Mouse (Mus musculus) lung, embryonic 15.5 days (tissue): ENCODE results near the gene Nbl1. TPM values are rescaled to one million over a fixed set of nuclear protein-coding genes. Genes with fewer than 3 reads are reported as not detected.

Source experiments
- ATAC-seq: fragments of 200-750 bp; cut with Nextera tagmentation; 2 replicates; pipeline ENCODE4 v1.8.0; 2017; ENCODE audit warnings: moderate number of reproducible peaks, borderline replicate concordance; ENCODE audit not compliant: low FRiP score, low TSS enrichment; ENCODE audit errors: extremely low read depth
- H3K27ac ChIP-seq: fragments of 300-500 bp; sonication (generic); 2 replicates; pipeline ENCODE4 v1.5.1; 2015; ENCODE audit warnings: moderate library complexity, mild to moderate bottlenecking, inconsistent platforms
- H3K27me3 ChIP-seq: fragments of 300-500 bp; sonication (generic); 2 replicates; pipeline ENCODE4 v1.6.1; 2015; ENCODE audit warnings: inconsistent platforms
- H3K36me3 ChIP-seq: fragments of 300-500 bp; sonication (generic); 2 replicates; pipeline ENCODE4 v1.6.1; 2015; ENCODE audit warnings: inconsistent platforms
- H3K4me1 ChIP-seq: fragments of 300-500 bp; sonication (generic); 2 replicates; pipeline ENCODE4 v1.6.1; 2015; ENCODE audit warnings: inconsistent platforms
- H3K4me2 ChIP-seq: fragments of 300-500 bp; sonication (generic); 2 replicates; pipeline ENCODE4 v1.6.1; 2015; ENCODE audit warnings: inconsistent platforms, mild to moderate bottlenecking, moderate library complexity
- H3K4me3 ChIP-seq: fragments of 300-500 bp; sonication (generic); 2 replicates; pipeline ENCODE4 v1.5.1; 2015; ENCODE audit warnings: mild to moderate bottlenecking, inconsistent platforms
- H3K9ac ChIP-seq: fragments of 300-500 bp; sonication (generic); 2 replicates; pipeline ENCODE4 v1.6.1; 2015; ENCODE audit warnings: inconsistent platforms
- H3K9me3 ChIP-seq: fragments of 300-500 bp; sonication (generic); 2 replicates; pipeline ENCODE4 v1.6.1; 2016; ENCODE audit warnings: inconsistent platforms
- WGBS: fragments of 180-500 bp; shearing (Covaris S2); methylation state at CpG from one replicate; pipeline ENCODE4 v1.1.7; 2015; 5-methylcytosine and 5-hydroxymethylcytosine counted together
- polyA plus RNA-seq: library from polyadenylated mRNA; unstranded; fragments of >200 nt; fragmentation: Nextera tagmentation; extraction: Ambion mirVana; gene quantifications from 2 replicates; pipeline ENCODE4 v1.2.1, GENCODE M21; 2015

Nbl1 gene
- polyA plus RNA-seq, 1 experiment from 2014 or later: 61.4 TPM

DNA sequence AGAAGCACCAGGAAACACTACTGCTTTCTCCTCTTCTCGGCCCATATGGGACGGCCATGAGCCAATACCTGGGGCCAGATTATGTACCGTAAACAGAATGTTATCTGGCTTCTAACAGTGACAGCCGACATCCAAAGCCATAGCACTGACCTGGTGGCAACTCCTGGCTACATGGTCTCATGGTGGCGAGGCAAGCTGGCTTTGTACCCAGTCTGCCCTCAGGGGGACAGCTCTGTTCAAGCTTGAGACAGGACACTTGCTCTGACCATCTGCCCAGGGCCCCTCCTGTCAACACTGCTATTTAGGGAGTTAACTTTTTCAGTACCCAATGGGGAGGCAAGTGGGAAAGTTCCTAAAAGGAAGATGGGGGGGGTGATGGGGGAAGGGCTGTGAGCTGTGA is 35.5 kb downstream of the Nbl1 start:
- 59% methylated on average over 5 of the region's 5 CpGs for WGBS
- ATAC-seq: no peak

DNA sequence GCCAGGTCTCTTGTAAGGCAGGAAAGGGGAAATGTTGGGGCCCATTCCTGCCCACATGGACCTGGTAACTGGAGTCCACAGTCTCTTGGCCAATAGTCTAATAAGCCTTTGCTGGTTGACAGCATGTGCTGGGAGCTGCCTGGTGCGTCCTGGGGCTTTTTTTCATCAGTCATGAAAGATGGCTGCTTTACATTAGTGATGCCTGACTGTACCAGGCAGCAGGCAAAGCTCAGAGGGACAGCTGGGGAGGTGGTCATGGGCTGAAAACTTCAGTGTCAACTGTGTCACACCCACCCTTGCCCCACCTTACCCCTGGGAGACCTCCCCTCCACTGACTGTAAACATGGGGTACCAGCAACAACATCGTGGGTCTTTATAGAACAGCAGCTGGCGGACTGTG is 37.0 kb downstream of the Nbl1 start:
- Histone ChIP-seq H3K9me3 (no peaks in the 10 kb centered on the region), H3K4me2 (no peak overlapping the region), H3K36me3 (no peaks in the 10 kb centered on the region), H3K27me3 (no peaks in the 10 kb centered on the region), H3K4me1 (no peaks in the 10 kb centered on the region), H3K9ac (no peak overlapping the region), H3K27ac (no peak overlapping the region), H3K4me3 (no peak overlapping the region)
- ATAC-seq: no peak
- 66% methylated on average over 3 of the region's 3 CpGs for WGBS

More for the DNA sequence above, 35.5 kb downstream of the Nbl1 start:
- H3K9ac ChIP-seq: no peak overlapping the region
- no peaks in the 10 kb centered on the region for H3K36me3 ChIP-seq
- no peak overlapping the region for H3K4me2 ChIP-seq
- H3K27ac ChIP-seq: no peak overlapping the region
- no peak overlapping the region for H3K4me3 ChIP-seq
- no peaks in the 10 kb centered on the region for H3K4me1 ChIP-seq
- H3K9me3 ChIP-seq: no peaks in the 10 kb centered on the region
- H3K27me3 ChIP-seq: no peaks in the 10 kb centered on the region

DNA sequence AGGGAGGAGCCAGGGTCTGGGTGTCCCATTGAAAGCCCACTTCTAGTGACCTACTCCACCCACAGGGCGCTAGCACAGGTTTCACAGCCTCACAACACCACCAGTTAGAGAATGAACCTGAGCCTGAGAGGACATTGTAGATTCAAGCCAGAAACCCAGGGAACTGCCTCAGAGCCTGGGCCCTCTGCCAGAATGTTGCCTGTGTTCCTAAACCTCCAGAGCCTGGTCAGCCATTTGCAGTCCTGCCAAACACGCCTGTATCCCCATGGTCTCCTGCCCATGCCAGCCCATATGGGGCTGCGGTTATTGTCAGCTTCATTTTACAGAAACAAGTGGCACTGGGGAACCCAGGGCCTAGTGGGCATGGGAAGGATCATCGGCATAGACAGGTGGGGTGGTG is 37.5 kb downstream of the Nbl1 start:
- H3K4me1 ChIP-seq: no peaks in the 10 kb centered on the region
- H3K27ac ChIP-seq: no peak overlapping the region
- H3K9me3 ChIP-seq: no peaks in the 10 kb centered on the region
- H3K4me3 ChIP-seq: no peak overlapping the region
- no peaks in the 10 kb centered on the region for H3K27me3 ChIP-seq
- H3K9ac ChIP-seq: no peak overlapping the region
- no peak overlapping the region for H3K4me2 ChIP-seq
- no peak for ATAC-seq
- WGBS: 74% methylated on average over 4 of the region's 4 CpGs
- H3K36me3 ChIP-seq: no peaks in the 10 kb centered on the region

DNA sequence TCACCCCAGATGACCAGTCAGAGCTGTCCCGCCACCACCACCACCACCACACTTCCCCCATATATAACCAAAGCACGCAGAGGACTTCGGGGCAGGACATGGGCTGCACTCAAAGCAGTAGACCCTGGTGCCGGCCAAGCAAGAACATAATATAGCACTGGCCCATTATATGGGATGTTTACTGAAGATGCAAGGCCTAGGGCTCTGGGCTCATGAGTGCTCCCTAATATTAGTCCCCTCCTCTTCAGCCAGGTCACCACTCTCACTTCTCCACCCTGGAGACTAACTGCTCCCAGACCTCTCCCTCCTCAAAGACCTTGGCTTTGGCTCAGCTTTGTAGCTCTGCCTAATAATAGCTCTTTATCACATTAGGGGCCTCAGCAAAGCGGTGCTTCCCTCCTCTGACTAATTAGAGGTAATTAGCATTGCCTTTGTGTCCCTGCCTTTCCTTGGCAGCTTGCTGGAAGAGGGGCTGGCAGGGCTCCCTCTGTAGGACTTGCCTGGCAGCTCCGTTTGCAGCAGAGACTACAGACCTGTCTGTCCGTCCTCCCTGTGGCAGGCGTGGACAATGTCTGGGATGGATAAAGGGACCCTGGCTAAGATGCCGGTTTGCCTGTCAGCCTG is 38.4 kb downstream of the Nbl1 start:
- H3K4me2 ChIP-seq: no peak overlapping the region

GRCm38 (mm10) chr4:139053391-139053790 is 39.4 kb downstream of the Nbl1 start:
- Histone ChIP-seq H3K36me3 (no peaks in the 10 kb centered on the region), H3K4me3 (no peak overlapping the region), H3K9ac (no peak overlapping the region), H3K4me1 (no peaks in the 10 kb centered on the region), H3K27ac (no peak overlapping the region), H3K4me2 (no peak overlapping the region), H3K27me3 (no peaks in the 10 kb centered on the region), H3K9me3 (no peaks in the 10 kb centered on the region)
- no peak for ATAC-seq
- 35% methylated on average over 5 of the region's 5 CpGs for WGBS

More for the DNA sequence above, 38.4 kb downstream of the Nbl1 start:
- H3K4me1 ChIP-seq: no peaks in the 10 kb centered on the region
- no peaks in the 10 kb centered on the region for H3K36me3 ChIP-seq
- no peak overlapping the region for H3K4me3 ChIP-seq
- H3K9ac ChIP-seq: no peak overlapping the region
- no peak for ATAC-seq
- H3K27me3 ChIP-seq: no peaks in the 10 kb centered on the region
- H3K27ac ChIP-seq: no peak overlapping the region
- no peaks in the 10 kb centered on the region for H3K9me3 ChIP-seq
- WGBS: 49% methylated on average over 9 of the region's 9 CpGs

DNA sequence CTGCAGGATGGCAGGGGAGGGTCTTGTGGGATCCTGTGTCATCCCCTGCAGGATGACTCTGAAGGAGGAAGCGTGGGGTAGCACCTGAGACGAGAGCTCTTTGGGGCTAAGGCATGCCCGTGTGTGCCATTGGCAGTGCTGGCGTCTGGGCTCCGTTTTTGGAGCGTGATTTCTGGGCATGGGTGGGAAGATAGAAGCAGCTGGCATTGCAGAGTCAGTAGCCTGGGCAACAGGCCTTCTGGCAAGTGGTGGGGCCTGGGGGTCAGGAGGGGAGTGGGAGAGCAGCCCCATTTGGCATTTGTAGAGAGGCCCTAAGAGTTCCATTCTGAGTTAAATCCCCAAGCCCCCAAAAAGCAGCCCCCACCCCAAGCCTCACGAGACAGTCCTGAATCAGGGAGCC is 40.0 kb downstream of the Nbl1 start:
- 79% methylated on average over 7 of the region's 7 CpGs for WGBS
- H3K4me1 ChIP-seq: no peaks in the 10 kb centered on the region
- no peak overlapping the region for H3K27ac ChIP-seq
- ATAC-seq: no peak
- no peak overlapping the region for H3K9ac ChIP-seq
- H3K27me3 ChIP-seq: no peaks in the 10 kb centered on the region
- H3K4me2 ChIP-seq: no peak overlapping the region
- H3K9me3 ChIP-seq: no peaks in the 10 kb centered on the region
- no peak overlapping the region for H3K4me3 ChIP-seq
- H3K36me3 ChIP-seq: no peaks in the 10 kb centered on the region

DNA sequence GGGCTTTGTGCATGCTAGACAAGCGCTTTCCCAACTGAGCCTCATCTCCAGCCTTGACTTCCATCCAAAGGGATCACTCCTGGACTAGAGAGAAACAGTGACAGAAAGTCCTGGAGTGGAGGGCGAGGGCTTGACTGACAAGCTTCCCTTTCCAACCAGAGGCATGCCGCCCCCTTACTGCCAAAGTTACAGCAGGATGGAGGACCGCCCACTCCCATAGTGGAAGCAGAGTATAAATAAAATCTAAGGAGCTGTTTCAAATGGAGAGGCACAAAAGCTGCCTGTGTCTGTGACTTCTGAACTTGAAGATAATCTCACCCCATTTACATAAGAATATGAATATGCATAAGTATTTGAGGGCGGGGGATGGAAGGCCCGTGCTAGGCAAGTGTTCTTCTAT is 44.3 kb downstream of the Nbl1 start:
- Histone ChIP-seq H3K27ac (no peak overlapping the region), H3K4me3 (no peak overlapping the region), H3K9me3 (no peaks in the 10 kb centered on the region), H3K27me3 (no peaks in the 10 kb centered on the region), H3K4me2 (no peak overlapping the region), H3K4me1 (no peaks in the 10 kb centered on the region), H3K9ac (no peak overlapping the region), H3K36me3 (no peaks in the 10 kb centered on the region)
- WGBS: 67% methylated on average over 6 of the region's 6 CpGs
- ATAC-seq: no peak

DNA sequence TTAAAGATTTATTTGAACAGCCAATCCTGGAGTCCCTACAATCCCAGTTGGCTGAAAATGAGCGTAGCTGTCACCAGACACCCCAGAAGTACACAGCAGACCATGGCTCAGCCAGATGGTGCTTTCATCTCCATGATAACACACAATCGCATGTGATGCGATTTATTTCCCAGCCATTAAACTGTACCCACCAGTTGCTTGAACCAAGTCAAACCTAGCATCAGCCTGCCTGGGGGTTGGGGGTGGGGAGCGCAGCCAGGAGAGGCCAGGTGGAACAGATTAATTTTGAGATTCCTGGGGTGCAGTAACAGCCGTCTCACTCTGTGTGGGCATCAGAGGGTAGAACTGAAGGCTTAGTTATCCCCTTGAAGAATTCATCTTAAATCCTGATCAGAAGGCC is 46.4 kb downstream of the Nbl1 start:
- H3K27ac ChIP-seq: no peak overlapping the region
- no peaks in the 10 kb centered on the region for H3K9me3 ChIP-seq
- no peak overlapping the region for H3K4me3 ChIP-seq
- 62% methylated on average over 5 of the region's 5 CpGs for WGBS
- H3K4me1 ChIP-seq: no peaks in the 10 kb centered on the region
- H3K36me3 ChIP-seq: no peaks in the 10 kb centered on the region
- H3K4me2 ChIP-seq: no peak overlapping the region
- H3K27me3 ChIP-seq: no peaks in the 10 kb centered on the region
- no peak for ATAC-seq
- no peak overlapping the region for H3K9ac ChIP-seq

GRCm38 (mm10) chr4:139044566-139044965 is 48.2 kb downstream of the Nbl1 start:
- Histone ChIP-seq H3K4me2 (no peak overlapping the region), H3K4me3 (no peak overlapping the region), H3K36me3 (no peaks in the 10 kb centered on the region), H3K9ac (no peak overlapping the region), H3K27ac (no peak overlapping the region), H3K27me3 (peaks cover 4% of the 10 kb centered on the region; the same call in 1 of the 2 replicates), H3K4me1 (no peaks in the 10 kb centered on the region), H3K9me3 (no peaks in the 10 kb centered on the region)
- ATAC-seq: no peak
- 81% methylated on average over 5 of the region's 5 CpGs for WGBS

DNA sequence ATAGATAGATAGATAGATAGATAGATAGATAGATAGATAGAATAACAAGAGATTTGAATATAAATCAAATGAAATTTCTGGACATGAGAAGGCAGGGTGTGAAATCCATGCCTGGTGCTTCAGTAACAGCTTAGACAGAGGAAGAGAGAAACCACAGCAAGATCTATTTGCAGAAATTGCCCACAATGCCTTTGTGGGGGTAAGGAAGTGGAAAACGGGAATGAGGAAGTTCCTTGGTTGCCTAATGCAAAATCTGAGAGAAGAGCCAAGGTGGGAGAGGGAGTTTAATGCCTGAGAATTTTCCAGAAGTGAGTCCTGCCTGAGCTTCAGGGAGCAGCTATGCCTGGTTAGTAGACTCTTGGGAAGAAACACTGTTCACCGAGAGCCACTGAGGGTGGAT is 49.2 kb downstream of the Nbl1 start:
- no peak for ATAC-seq
- Histone ChIP-seq H3K27ac (no peak overlapping the region), H3K27me3 (peaks cover 7% of the 10 kb centered on the region; the same call in 1 of the 2 replicates), H3K9me3 (no peaks in the 10 kb centered on the region), H3K36me3 (no peaks in the 10 kb centered on the region), H3K4me2 (no peak overlapping the region), H3K4me3 (no peak overlapping the region), H3K4me1 (peaks cover 2% of the 10 kb centered on the region; the same call in 1 of the 2 replicates), H3K9ac (no peak overlapping the region)
- WGBS: 72% methylated on average over 2 of the region's 2 CpGs

DNA sequence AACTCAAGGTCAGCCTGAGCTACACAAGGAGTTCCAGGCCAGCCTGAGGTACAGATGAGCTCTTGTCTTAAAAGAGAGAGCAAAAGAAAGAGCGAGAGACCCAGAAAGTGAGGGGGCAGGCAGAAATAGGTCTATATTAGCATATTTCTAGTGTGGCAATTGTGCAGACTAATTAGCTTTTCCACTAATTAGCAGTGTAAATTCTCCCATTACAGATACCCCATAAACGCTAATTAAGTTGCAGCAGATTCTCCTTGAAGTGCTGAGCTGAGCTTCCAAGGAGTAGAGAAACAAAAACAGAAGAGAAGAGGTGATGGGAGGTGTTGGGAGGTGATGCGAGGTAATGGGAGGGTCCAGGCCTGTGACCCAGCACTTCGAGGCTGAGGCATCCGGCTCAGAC is 50.2 kb downstream of the Nbl1 start:
- H3K4me1 ChIP-seq: peaks cover 11% of the 10 kb centered on the region
- no peak overlapping the region for H3K27ac ChIP-seq
- no peak overlapping the region for H3K4me2 ChIP-seq
- H3K27me3 ChIP-seq: peaks cover 7% of the 10 kb centered on the region; the same call in 1 of the 2 replicates
- WGBS: 74% methylated on average over 5 of the region's 5 CpGs
- H3K9ac ChIP-seq: no peak overlapping the region
- H3K36me3 ChIP-seq: no peaks in the 10 kb centered on the region
- no peak for ATAC-seq
- no peaks in the 10 kb centered on the region for H3K9me3 ChIP-seq
- H3K4me3 ChIP-seq: no peak overlapping the region

DNA sequence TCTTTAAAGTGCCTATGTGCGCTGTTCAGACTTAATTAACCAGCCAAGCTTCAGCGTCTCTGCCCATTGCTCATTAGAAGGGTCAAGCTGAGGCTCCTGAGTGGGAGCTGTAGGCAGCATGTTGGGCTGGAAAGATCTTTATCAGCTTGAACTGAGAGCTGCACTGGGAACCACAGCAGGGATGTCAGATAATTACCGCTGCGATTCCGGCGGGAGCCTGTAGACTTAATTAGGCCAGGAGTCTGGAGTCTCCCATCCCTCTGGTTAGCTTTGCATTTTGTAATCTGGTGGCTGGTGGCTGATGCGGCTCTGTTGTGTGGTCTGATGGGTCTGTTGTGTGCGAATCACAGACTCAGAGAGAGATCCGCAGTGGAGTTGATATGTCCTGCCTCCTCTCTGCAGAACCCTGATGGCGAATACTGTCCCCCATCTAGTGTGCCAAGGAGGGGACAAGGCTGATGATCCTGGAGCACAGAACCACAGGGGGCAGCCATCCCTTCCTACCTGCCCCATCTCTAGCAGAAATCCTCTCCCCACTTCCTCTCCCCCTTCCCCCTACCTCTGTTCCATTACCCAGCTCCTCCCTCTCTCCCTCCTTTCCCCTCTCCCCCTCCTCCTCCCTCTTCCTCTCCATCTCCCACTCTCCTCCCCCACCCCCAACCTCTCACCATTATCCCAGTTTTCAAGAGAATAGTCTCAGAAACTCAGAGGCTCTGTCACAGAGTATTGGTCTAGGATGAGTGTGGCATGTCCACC is 52.5 kb downstream of the Nbl1 start:
- ATAC-seq: no peak
- Histone ChIP-seq H3K27me3 (peaks cover 7% of the 10 kb centered on the region; the same call in 1 of the 2 replicates), H3K4me1 (peaks cover 15% of the 10 kb centered on the region), H3K36me3 (no peaks in the 10 kb centered on the region), H3K9me3 (no peaks in the 10 kb centered on the region), H3K4me3 (no peak overlapping the region), H3K4me2 (no peak overlapping the region), H3K9ac (no peak overlapping the region), H3K27ac (no peak overlapping the region)
- WGBS: 15% methylated on average over 10 of the region's 10 CpGs
